Mouse (Mus musculus) brown adipose tissue, adult 24 weeks (tissue): Measurements from ENCODE around the gene Ttc19. TPM values are rescaled to one million over a fixed set of nuclear protein-coding genes. Genes with fewer than 3 reads are reported as not detected.
"Not testable (repeated sequence)": the region's sequence is repeated elsewhere in the genome, so short reads cannot be mapped to it uniquely, and the experiment has no call there.

ENCODE experiments used
- H3K27ac ChIP-seq: fragments of 200-500 bp; replicated peaks from 2 replicates; pipeline ENCODE4 v1.5.1; 2012; ENCODE audit warnings: low read depth, mild to moderate bottlenecking, low read length
- H3K4me1 ChIP-seq: fragments of 200-500 bp; 2 replicates; pipeline ENCODE4 v1.6.1; 2012; ENCODE audit warnings: low read length, mixed read lengths; ENCODE audit not compliant: control insufficient read depth, insufficient read depth, insufficient read length
- H3K4me3 ChIP-seq: fragments of 200-500 bp; 2 replicates; pipeline ENCODE4 v1.5.1; 2012; ENCODE audit warnings: low read depth, mild to moderate bottlenecking, low read length, moderate library complexity; ENCODE audit not compliant: insufficient read depth
- polyA plus RNA-seq: library from polyadenylated mRNA; stranded (reverse); fragments of >200 nt; gene quantifications from 2 replicates; pipeline ENCODE4 v1.2.4, GENCODE M21; 2012; ENCODE audit not compliant: missing spikeins, insufficient read depth, insufficient read length

Ttc19 gene
- polyA plus RNA-seq, 1 experiment = 37.8 TPM

- H3K4me1 ChIP-seq = no peaks in the 10 kb centered on the region
- H3K27ac ChIP-seq = no peak overlapping the region
- H3K4me3 ChIP-seq = no peak overlapping the region
These were observed 38.8 kb downstream of the Ttc19 start for GRCm38 (mm10) chr11:62320097-62320496.

- H3K4me3 ChIP-seq = no peak overlapping the region
- no peaks in the 10 kb centered on the region for H3K4me1 ChIP-seq
- no peak overlapping the region for H3K27ac ChIP-seq
These were observed 42.4 kb downstream of the Ttc19 start for GRCm38 (mm10) chr11:62323659-62324058.

GRCm38 (mm10) chr11:62331141-62331540 lies 49.9 kb downstream of the Ttc19 start:
- H3K27ac ChIP-seq = no peak overlapping the region
- H3K4me3 ChIP-seq = no peak overlapping the region
- no peaks in the 10 kb centered on the region for H3K4me1 ChIP-seq

- Histone ChIP-seq H3K4me3 (no peak overlapping the region), H3K4me1 (no peaks in the 10 kb centered on the region), H3K27ac (no peak overlapping the region)
These were observed 51.0 kb downstream of the Ttc19 start for GRCm38 (mm10) chr11:62332228-62332627.

- Histone ChIP-seq H3K27ac (no peak overlapping the region), H3K4me3 (no peak overlapping the region)
These were observed 61.7 kb downstream of the Ttc19 start for GRCm38 (mm10) chr11:62343002-62343401.

GRCm38 (mm10) chr11:62351948-62352347 lies 70.7 kb downstream of the Ttc19 start:
- Histone ChIP-seq H3K27ac (no peak overlapping the region), H3K4me3 (no peak overlapping the region), H3K4me1 (0 out of 2 replicates have a peak, but pooled peaks cover 2% of the 10 kb centered on the region)

More at GRCm38 (mm10) chr11:62343002-62343401, 61.7 kb downstream of the Ttc19 start:
- 0 out of 2 replicates have a peak, but pooled peaks cover under 1% of the 10 kb centered on the region for H3K4me1 ChIP-seq

GRCm38 (mm10) chr11:62355216-62355615 lies 73.9 kb downstream of the Ttc19 start:
- H3K4me3 ChIP-seq = no peak overlapping the region
- no peaks in the 10 kb centered on the region for H3K4me1 ChIP-seq
- no peak overlapping the region for H3K27ac ChIP-seq

GRCm38 (mm10) chr11:62366879-62367278 lies 85.6 kb downstream of the Ttc19 start:
- H3K4me1 ChIP-seq = no peaks in the 10 kb centered on the region
- no peak overlapping the region for H3K27ac ChIP-seq
- H3K4me3 ChIP-seq = no peak overlapping the region

GRCm38 (mm10) chr11:62369924-62370323 lies 88.7 kb downstream of the Ttc19 start:
- Histone ChIP-seq H3K4me3 (no peak overlapping the region), H3K4me1 (no peaks in the 10 kb centered on the region), H3K27ac (no peak overlapping the region)

GRCm38 (mm10) chr11:62371776-62372175 lies 90.5 kb downstream of the Ttc19 start:
- H3K4me3 ChIP-seq = no peak overlapping the region
- H3K4me1 ChIP-seq = no peaks in the 10 kb centered on the region

GRCm38 (mm10) chr11:62377202-62377851 lies 96.1 kb downstream of the Ttc19 start:
- not testable (repeated sequence) for H3K27ac ChIP-seq, H3K4me3 ChIP-seq, H3K4me1 ChIP-seq

More at GRCm38 (mm10) chr11:62371776-62372175, 90.5 kb downstream of the Ttc19 start:
- H3K27ac ChIP-seq = no peak overlapping the region

Other genes with a start within 250 kb of the Ttc19 start
- 0.63 TPM in 1 of 2 replicates, not detected in the other for gene Adora2b, start 32.5 kb upstream of the Ttc19 start, polyA plus RNA-seq
- gene Zswim7, start 98 bp upstream of the Ttc19 start, polyA plus RNA-seq = 37.5 TPM in 2 replicates
- gene Pigl, start 177.0 kb downstream of the Ttc19 start, polyA plus RNA-seq = 4.2 and 4.7 TPM in 2 replicates
- 78.8 and 119 TPM in 2 replicates for gene Ncor1, start 177.1 kb downstream of the Ttc19 start, polyA plus RNA-seq